Mouse (Mus musculus): ENCODE measurements around the gene Urm1.

DNA sequence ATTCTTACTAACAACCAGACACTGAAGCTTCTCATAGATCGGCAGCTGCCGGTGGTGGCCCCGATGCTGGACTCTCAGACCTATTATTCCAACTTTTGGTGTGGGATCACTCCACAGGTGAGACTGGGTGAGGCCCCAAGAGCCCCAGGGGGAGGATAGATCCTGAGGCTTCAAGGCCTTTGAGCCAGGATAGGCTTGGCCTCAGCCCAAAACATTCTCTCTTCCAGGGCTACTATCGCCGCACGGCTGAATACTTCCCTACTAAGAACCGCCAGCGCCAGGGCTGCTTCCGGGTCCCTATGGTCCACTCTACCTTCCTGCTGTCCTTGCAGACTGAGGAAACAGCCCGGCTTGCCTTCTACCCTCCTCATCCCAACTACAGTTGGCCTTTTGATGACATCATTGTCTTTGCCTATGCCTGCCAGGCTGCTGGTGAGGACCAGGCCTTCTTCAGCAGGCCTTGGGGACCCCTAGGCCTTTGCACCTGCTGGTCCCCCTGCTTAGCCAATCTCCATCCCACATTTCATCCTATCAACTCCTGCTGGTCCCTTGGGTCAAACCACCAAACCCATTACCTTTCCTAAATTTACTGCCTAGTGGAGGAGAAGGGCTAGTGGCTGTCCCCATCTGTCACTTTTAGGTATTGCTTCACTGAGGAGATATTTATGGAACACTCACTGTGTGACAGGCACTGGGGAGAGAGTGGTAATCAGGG, 52.9 kb downstream of the Urm1 start:
- no peak for TF ChIP-seq POLR2A (IDR thresholded peaks at IDR 0.05; ENCODE audit: extremely low read depth, insufficient read depth, low read length)
- TF ChIP-seq CTCF (IDR thresholded peaks at IDR 0.05; ENCODE audit: low read depth, low read length): no peak

Measured in liver, adult 2 months (tissue).